Mouse (Mus musculus) embryonic facial prominence, embryonic 11.5 days (tissue): ENCODE measurements around the gene Mtcl1. TPM values are rescaled to one million over a fixed set of nuclear protein-coding genes. Genes with fewer than 3 reads are reported as not detected.

Source experiments
- ATAC-seq: fragments of 200-750 bp; cut with Nextera tagmentation; replicated peaks from 2 replicates; pipeline ENCODE4 v1.8.0; 2017; ENCODE audit warnings: low read depth; ENCODE audit not compliant: insufficient number of reproducible peaks, low FRiP score, low TSS enrichment
- DNase-seq: peaks from one replicate; pipeline ENCODE4 v3.0.0-alpha.2; 2015; ENCODE audit warnings: low spot score
- H3K27ac ChIP-seq: fragments of 300-500 bp; sonication (generic); replicated peaks from 2 replicates; pipeline ENCODE4 v1.5.1; 2014; ENCODE audit warnings: mild to moderate bottlenecking, low read depth, low read length, control low read depth
- H3K27me3 ChIP-seq: fragments of 300-500 bp; sonication (generic); 2 replicates; pipeline ENCODE4 v1.6.1; 2014; ENCODE audit warnings: mild to moderate bottlenecking, low read length, moderate library complexity, mixed read lengths; ENCODE audit not compliant: control insufficient read depth, insufficient read depth
- H3K36me3 ChIP-seq: fragments of 300-500 bp; sonication (generic); replicated peaks from 2 replicates; pipeline ENCODE4 v1.6.1; 2014; ENCODE audit warnings: low read depth, mild to moderate bottlenecking, low read length, moderate library complexity, mixed read lengths; ENCODE audit not compliant: control insufficient read depth, insufficient read depth
- H3K4me1 ChIP-seq: fragments of 300-500 bp; sonication (generic); 2 replicates; pipeline ENCODE4 v1.6.1; 2014; ENCODE audit warnings: low read length, mixed read lengths; ENCODE audit not compliant: control insufficient read depth, insufficient read depth
- H3K4me2 ChIP-seq: fragments of 300-500 bp; sonication (generic); 2 replicates; pipeline ENCODE4 v1.6.1; 2014; ENCODE audit warnings: low read depth, mild to moderate bottlenecking, control low read depth, low read length, moderate library complexity
- H3K4me3 ChIP-seq: fragments of 300-500 bp; sonication (generic); 2 replicates; pipeline ENCODE4 v1.5.1; 2014; ENCODE audit warnings: low read depth, low read length, control low read depth
- H3K9ac ChIP-seq: fragments of 300-500 bp; sonication (generic); replicated peaks from 2 replicates; pipeline ENCODE4 v1.6.1; 2014; ENCODE audit warnings: mild to moderate bottlenecking, control low read depth, low read length
- H3K9me3 ChIP-seq: fragments of 300-500 bp; sonication (generic); replicated peaks from 2 replicates; pipeline ENCODE4 v1.6.1; 2016; ENCODE audit warnings: mild to moderate bottlenecking, low read length, inconsistent platforms, mixed read lengths; ENCODE audit not compliant: control insufficient read depth
- WGBS: fragments of 180-500 bp; shearing (Covaris S2); extraction: QIAGEN DNeasy Blood & Tissue Kit; methylation state at CpG from one replicate; pipeline ENCODE4 v1.1.7; 2014; 5-methylcytosine and 5-hydroxymethylcytosine counted together
- polyA plus RNA-seq: library from polyadenylated mRNA; unstranded; fragments of >200 nt; fragmentation: Nextera tagmentation; extraction: Ambion mirVana; gene quantifications from 2 replicates; pipeline ENCODE4 v1.2.1, GENCODE M21; 2014

Mtcl1 gene
- polyA plus RNA-seq, 1 experiment from 2014 or later = 6.0 TPM

GRCm38 (mm10) chr17:66404883-66405590 lies 44.5 kb downstream of the Mtcl1 start:
- WGBS = 28% methylated on average over 10 of the region's 10 CpGs
- Histone ChIP-seq H3K4me1 (peaks cover 6% of the 10 kb centered on the region), H3K27me3 (no peaks in the 10 kb centered on the region), H3K9me3 (no peaks in the 10 kb centered on the region), H3K36me3 (no peaks in the 10 kb centered on the region), H3K27ac (0 out of 2 replicates have a peak overlapping the region, but pooled peaks have one; percentile 11), H3K4me2 (no peak overlapping the region), H3K4me3 (no peak overlapping the region), H3K9ac (no peak overlapping the region)
- peak; percentile 47 for DNase-seq
- no peak for ATAC-seq

- H3K4me3 ChIP-seq = no peak overlapping the region
- 11% methylated on average over 6 of the region's 6 CpGs for WGBS
- no peaks in the 10 kb centered on the region for H3K36me3 ChIP-seq
- H3K4me1 ChIP-seq = peaks cover 6% of the 10 kb centered on the region
- ATAC-seq = no peak
- H3K27me3 ChIP-seq = no peaks in the 10 kb centered on the region
- no peak overlapping the region for H3K4me2 ChIP-seq
- no peak for DNase-seq
- no peak overlapping the region for H3K27ac ChIP-seq
- no peaks in the 10 kb centered on the region for H3K9me3 ChIP-seq
- H3K9ac ChIP-seq = no peak overlapping the region
These were observed 46.6 kb downstream of the Mtcl1 start for GRCm38 (mm10) chr17:66402791-66403470.

- no peaks in the 10 kb centered on the region for H3K27me3 ChIP-seq
- no peak for DNase-seq
- no peaks in the 10 kb centered on the region for H3K9me3 ChIP-seq
- no peak overlapping the region for H3K4me2 ChIP-seq
- H3K4me3 ChIP-seq = no peak overlapping the region
- peaks cover 6% of the 10 kb centered on the region; the same call in 1 of the 2 replicates for H3K4me1 ChIP-seq
- no peak for ATAC-seq
- H3K9ac ChIP-seq = no peak overlapping the region
- no peak overlapping the region for H3K27ac ChIP-seq
- H3K36me3 ChIP-seq = no peaks in the 10 kb centered on the region
- 44% methylated on average over 9 of the region's 9 CpGs for WGBS
These were observed 47.8 kb downstream of the Mtcl1 start for GRCm38 (mm10) chr17:66401596-66402265.

GRCm38 (mm10) chr17:66399780-66400179 lies 49.8 kb downstream of the Mtcl1 start:
- WGBS = 86% methylated on average over 4 of the region's 4 CpGs
- H3K36me3 ChIP-seq = no peaks in the 10 kb centered on the region
- no peak for DNase-seq
- no peaks in the 10 kb centered on the region for H3K9me3 ChIP-seq
- H3K27me3 ChIP-seq = no peaks in the 10 kb centered on the region
- no peak overlapping the region for H3K27ac ChIP-seq
- no peak overlapping the region for H3K4me2 ChIP-seq
- H3K4me1 ChIP-seq = peaks cover 2% of the 10 kb centered on the region; the same call in 1 of the 2 replicates
- H3K9ac ChIP-seq = no peak overlapping the region
- no peak for ATAC-seq
- H3K4me3 ChIP-seq = no peak overlapping the region

DNA sequence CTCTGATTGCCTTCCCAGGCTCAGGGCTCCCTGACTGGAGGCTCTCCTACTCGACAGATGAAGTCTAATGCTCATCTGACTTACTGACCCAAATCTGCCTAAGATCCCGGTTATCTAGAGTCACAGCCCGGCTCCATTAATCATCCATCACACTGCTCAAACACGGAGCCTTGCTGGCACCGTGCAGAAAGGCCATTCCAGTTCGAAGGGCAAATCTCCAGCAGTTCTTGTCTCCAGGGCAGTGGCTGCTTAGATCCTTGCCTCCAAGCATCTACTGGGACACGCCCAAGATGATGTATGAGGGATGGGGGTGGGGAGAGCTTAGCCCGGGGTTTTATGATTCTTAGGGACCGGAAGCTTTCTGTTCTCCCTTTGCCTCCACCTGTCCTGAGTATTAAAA lies 55.0 kb downstream of the Mtcl1 start:
- H3K4me1 ChIP-seq = no peaks in the 10 kb centered on the region
- no peak overlapping the region for H3K27ac ChIP-seq
- H3K27me3 ChIP-seq = no peaks in the 10 kb centered on the region
- H3K4me3 ChIP-seq = no peak overlapping the region
- no peaks in the 10 kb centered on the region for H3K36me3 ChIP-seq
- no peak overlapping the region for H3K4me2 ChIP-seq
- 75% methylated on average over 9 of the region's 9 CpGs for WGBS
- H3K9me3 ChIP-seq = no peaks in the 10 kb centered on the region
- no peak for DNase-seq
- no peak overlapping the region for H3K9ac ChIP-seq
- no peak for ATAC-seq

DNA sequence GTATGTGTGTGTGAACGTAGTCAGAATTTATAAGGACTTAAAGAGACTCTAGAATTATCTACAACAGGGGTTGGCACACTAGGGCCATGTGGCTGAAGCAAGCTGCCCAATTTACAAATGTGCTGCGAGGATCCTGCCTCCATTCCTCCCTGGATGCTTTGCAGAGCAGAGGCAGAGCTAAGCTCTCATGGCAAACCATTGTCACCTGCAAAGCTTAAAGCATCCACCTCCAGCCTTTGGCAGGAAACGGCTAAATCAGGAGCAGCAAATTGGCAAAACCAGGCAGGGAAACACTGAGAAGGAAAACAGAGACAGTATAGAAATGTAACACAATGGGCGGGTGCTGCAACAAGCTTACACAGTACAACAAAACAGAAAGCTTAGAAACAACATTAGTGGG lies 61.2 kb downstream of the Mtcl1 start:
- no peaks in the 10 kb centered on the region for H3K36me3 ChIP-seq

GRCm38 (mm10) chr17:66381338-66381737 lies 68.2 kb downstream of the Mtcl1 start:
- H3K9me3 ChIP-seq = no peaks in the 10 kb centered on the region
- WGBS = 78% methylated on average over 6 of the region's 6 CpGs
- no peaks in the 10 kb centered on the region for H3K36me3 ChIP-seq
- no peak overlapping the region for H3K27ac ChIP-seq
- no peak overlapping the region for H3K4me2 ChIP-seq
- no peaks in the 10 kb centered on the region for H3K4me1 ChIP-seq
- H3K4me3 ChIP-seq = no peak overlapping the region
- H3K9ac ChIP-seq = no peak overlapping the region
- DNase-seq (no peak), ATAC-seq (no peak)
- H3K27me3 ChIP-seq = no peaks in the 10 kb centered on the region

More for the DNA sequence above, 61.2 kb downstream of the Mtcl1 start:
- H3K27ac ChIP-seq = no peak overlapping the region
- no peaks in the 10 kb centered on the region for H3K4me1 ChIP-seq
- no peak for DNase-seq
- H3K4me3 ChIP-seq = no peak overlapping the region
- H3K27me3 ChIP-seq = no peaks in the 10 kb centered on the region
- ATAC-seq = no peak
- no peak overlapping the region for H3K4me2 ChIP-seq
- H3K9me3 ChIP-seq = no peaks in the 10 kb centered on the region
- 75% methylated on average over 4 of the region's 4 CpGs for WGBS
- H3K9ac ChIP-seq = no peak overlapping the region
